Mouse (Mus musculus): ENCODE data around the gene Clec10a.

Gene Clec10a

GRCm38 (mm10) chr11:70218741-70219470 lies 62.9 kb downstream of the Clec10a start:
- no peak for DNase-seq

- no peak for DNase-seq
These were observed 63.9 kb downstream of the Clec10a start for GRCm38 (mm10) chr11:70219873-70220272.

GRCm38 (mm10) chr11:70220323-70220722 lies 64.3 kb downstream of the Clec10a start:
- no peak for DNase-seq

Data from right cerebral cortex, postnatal 25 days (tissue).